Mouse (Mus musculus) neural tube, embryonic 10.5 days (tissue): ENCODE measurements around the gene Gon7.
A peak's percentile ranks its signal among the peaks of the same experiment; 100 is the strongest.

Source experiments
- DNase-seq: peaks from one replicate; pipeline ENCODE4 v3.0.0-alpha.2; 2017; ENCODE audit warnings: low spot score; ENCODE audit errors: extremely low spot score

The Gon7 gene

DNA sequence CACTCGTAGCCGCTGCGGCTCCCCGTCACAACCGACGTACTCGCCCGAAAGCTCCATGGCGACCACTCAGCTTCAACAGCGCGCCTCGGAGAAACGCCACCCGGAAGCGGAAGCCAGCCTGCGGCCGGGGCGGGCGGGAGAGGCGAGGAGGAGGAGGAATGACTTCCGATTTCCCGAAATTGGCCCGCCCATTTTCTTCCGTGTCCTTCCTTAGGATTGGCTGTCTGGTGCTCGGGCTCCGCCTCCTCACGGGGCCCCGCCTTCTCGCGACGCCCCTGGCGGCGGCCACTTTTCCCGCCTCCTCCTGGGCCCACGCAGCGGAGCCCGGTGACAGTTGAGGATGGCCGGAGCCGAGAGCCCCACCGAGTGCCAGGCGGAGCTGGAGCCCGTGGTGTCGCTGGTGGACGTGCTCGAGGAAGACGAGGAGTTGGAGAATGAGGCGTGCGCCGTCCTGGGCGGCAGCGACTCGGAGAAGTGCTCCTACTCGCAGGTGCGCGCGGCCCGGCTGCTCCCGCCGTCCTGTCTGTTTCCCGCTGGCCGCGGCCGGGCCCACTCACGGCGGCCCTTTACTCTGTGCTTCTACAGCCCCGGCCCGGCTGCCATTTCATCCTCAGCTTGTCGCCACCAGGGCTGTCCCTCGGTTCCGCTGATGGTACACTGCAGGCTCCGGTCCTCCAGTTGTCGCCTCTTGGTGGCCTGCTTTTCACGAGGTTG, at the start of gene Gon7, which contains the start of the genes Gm28051 and Ubr7:
Gene Gon7, minus strand, starts transcription at position 115 of the 714 bp plus-strand sequence.
Gene Gm28051, minus strand, starts transcription at position 77 of the 714 bp plus-strand sequence.
Gene Ubr7, plus strand, starts transcription at position 279 of the 714 bp plus-strand sequence.
- peak; percentile 98 for DNase-seq

DNA sequence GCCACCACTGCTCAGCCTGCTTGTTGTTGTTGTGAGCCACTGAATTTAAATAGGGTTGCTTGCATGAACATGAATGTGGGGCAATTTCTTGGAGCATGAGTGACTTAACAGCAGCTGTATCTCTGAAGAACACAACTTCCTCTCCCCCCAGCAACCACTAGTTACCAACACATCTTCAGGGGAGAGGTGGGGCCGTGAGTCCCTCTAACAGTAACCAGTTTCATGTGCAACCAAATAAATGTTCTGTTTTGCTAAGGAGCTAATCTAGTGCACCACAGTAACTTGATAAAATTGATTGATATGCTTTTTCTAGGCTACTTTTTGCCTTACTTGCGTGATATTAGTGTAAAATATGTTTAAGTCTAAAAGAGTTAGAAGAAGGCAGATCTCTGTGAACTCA, 41.9 kb upstream of the Gon7 start:
- DNase-seq = no peak

DNA sequence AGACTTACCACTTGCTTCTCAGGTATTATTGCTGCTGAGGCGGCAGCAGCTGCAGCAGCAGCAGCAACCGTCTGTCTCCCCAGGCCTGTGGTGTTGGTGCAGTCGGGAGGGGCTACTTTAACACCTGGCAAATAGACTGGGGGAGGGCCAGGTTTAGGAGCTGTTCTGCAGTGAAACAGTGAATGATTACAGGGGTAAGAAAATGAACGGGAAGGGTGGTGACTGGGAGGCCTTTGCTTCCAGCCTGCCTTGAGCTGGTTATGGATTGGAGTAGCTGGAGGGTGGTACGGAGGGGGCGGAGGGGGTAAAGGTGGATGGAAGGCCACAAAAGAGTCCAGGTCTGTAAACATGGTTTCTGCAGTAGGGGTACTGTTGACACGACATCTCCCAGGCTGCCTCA, 30.3 kb upstream of the Gon7 start:
- no peak for DNase-seq

DNA sequence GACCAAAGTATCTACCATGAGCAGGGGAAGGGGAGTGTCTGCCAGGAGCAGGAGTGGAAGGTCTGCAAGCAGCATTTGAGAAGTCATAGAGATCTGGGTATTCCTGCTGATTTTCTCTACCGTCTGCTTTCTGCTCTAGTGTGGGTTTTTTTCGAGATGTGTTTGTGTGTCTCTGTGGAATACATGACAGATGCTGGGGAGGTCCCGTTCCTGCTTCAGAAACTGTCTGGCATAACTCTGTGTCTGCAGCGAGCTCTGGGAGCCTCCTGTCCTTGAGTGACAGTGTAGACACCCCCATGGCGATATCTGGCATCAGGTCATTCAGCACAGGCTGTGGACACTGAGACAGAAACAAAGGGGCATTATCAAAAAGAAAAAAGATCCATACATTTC, 28.0 kb upstream of the Gon7 start:
- no peak for DNase-seq

DNA sequence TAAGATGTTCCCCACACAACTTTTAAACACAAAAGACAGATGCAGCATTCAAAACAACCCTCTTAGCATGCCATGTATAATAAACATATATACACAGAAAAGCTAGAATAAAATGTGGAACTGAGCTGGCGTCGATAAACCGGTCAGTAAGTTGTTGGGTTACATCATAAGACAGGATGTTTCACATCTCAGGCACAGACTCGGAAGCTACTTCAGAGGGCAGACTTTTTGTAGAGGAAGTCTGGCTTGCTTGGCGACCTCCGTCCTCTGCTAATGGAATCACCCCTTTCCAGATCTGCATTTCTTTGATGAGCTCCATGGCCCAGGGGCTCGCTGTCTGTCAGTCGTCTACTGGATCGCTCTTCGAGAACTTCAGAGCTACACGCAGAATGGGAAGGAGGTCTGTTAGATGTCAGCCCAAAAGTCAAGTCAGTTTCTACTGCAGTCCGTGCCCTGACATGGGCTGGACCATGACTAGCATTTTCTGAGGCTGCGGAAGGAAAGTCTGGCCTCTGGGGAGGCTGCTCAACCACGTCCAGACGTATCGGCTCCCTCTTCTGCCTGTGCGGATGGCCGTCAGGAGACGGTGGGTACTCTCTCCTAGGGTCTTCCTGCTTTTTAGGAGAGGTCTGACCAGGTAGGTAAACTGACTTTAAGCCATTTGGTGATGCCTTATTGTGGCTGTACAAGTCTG, 27.4 kb upstream of the Gon7 start:
- no peak for DNase-seq

DNA sequence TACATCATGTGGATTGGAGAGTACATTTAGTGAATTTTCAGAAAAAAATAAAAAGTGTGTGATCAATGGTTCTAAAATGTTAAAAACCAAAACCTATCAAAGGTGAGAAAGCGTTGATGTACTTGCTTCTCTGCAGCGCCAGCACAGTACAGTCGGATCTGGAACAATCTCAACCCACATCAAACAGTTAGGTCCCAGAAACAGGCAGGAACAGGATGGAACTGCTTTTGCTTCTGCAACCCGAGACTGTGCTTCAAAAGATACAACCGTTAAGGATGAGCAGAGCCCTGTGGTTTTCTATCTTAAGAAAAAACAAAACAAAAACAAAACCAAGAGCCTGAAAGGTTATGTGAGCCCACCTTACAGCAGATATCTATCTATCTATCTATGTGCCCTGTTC, 25.2 kb upstream of the Gon7 start:
- no peak for DNase-seq

DNA sequence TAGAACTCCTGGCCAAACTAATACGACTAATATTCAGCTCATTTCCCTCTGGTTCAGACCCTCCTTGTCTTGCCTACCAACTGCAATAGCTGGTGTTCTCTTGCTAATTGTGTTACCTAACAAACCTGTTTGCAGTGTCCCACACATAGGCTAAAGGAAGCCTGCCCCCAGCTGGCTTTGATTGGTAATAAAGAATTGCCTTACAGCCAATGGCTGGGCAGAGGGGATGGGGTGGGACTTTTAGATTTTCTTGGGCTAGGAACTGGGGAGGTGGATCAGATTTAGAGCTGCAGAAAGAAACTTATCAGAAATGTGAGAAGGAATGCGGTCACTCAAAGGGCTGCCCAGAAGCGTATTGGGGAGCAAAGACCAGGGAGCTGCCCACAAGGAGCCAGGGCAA, 21.8 kb upstream of the Gon7 start:
- no peak for DNase-seq

DNA sequence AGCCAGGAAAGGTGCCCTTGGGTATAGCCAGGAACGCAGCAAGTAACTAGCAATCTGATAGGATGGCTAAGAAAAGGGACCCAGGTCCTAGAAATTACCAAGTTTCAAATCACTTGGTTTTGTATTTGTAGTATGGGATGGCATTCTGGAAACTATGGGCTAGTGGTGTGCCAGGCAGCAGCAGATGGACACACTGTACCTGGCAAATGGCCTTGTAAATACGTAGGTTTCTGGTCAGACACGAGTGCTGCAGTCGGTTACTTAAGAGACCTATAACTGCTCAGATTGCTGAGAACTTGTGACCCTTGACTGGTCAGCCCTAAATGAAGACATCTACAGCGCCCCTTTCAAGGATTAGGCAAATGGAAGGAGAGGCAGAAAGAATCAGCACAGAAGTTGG, 20.5 kb upstream of the Gon7 start:
- DNase-seq = no peak

DNA sequence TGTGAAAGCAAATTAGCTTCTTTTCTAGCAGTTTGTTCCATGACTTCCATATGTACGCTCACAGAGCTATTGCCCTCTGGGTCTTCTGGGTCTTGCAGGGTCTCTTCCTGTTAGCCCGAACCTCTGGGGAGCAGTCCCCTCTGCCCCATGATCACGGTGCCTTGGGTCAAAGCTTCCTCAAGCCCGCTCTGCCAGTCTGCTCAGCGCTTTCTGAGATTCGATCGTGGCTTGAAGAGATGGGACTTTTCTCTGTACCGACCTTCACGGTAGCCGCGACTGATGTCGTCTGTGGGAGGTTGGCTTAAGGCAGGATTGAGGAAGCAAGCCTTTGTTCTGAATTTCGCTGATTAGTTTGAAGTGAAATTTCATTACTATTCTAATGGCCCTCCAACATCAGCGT, 18.4 kb upstream of the Gon7 start:
- no peak for DNase-seq

DNA sequence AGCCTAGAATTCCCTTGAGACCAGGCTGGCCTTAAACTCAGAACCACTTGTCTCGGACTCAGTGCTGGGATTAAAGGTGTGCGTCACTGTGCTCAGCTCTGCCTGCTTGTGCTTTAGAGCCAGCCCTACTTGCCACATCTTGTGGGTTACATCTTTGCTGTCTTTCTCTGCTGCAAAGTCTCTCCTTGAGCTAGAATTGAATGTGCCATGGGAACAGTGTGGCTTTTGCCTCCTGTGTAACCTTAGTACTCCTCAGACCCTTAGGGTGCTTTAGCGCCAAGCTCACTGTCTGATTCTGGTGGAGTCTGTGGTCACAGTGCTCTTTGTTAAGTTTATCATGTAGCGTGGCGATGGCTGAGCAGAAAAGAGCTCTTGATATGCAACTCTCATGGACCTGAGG, 15.1 kb upstream of the Gon7 start:
- DNase-seq = no peak

DNA sequence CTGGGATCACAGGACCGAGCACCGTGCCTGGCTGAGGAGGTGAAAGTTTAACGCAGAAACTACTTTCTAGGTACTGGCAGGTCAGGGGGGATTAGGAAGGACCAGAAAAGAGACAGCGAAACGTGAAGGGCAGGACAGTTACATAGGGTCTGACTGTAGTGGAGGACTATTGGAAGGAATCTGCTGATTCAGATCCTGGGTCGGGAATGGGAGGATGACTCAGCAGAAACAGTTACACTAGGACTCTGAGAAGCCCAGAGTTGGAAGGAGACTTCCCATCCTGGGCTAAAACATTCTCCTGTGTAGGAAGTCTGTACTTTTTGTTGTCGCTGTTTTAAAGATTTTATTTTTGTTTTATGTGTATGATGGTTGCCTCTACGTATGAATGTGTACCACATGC, 14.0 kb upstream of the Gon7 start:
- DNase-seq = no peak

DNA sequence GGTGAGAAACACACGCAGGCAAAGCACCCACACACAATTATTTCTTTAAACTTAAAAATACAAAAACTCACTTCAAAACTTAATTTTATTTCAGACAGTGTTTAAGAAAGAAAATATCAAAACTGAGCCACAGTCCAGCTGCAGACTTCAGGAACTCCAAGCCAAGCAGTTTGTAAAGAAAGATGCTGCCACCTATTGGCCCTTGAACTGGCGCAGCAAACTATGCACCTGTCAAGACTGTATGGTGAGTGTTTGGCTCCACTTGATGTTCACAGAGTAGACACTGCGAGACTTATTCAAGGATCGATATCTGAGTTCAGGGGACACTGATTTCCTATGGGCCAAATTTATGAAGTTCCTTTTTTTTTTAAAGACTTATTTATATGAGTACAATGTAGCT, 11.4 kb upstream of the Gon7 start:
- no peak for DNase-seq

DNA sequence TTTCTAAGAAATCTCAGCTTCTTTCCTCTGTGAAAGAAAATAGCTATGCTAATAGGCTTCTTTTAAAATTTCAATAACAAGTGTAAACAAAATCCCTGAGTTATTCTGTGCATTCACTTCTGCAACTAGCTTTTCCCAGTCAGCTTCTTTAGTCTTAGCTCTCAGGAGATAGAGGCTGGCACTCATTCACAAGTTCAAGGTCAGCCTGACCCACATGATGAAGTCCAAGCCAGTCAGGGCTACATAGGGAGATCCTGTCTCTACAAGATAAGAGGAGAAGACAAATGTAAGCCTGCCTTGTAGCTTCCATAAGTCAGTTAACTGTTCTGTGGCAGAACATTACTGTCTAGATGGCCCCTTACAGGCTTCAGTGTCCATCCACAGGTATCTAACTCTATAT, 6.1 kb upstream of the Gon7 start:
- DNase-seq = no peak

DNA sequence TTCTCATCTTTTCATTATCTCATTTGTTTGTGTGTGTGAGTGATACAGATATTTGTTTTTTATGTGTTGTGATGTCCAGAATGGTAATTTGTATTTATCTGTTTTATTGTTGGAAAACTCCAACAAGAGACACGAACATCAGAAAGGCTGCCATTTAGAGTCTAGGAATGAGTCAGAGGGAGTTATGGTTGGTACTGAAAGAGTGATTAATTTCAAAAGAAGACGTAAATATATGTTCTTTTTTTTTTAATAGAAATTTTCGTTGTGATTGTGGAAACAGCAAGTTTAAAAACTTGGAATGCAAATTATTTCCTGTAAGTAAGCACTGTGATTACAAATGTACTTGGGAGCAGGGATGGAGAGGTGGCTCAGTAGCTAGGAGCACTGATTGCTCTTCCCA, 4.1 kb upstream of the Gon7 start:
- DNase-seq = no peak

DNA sequence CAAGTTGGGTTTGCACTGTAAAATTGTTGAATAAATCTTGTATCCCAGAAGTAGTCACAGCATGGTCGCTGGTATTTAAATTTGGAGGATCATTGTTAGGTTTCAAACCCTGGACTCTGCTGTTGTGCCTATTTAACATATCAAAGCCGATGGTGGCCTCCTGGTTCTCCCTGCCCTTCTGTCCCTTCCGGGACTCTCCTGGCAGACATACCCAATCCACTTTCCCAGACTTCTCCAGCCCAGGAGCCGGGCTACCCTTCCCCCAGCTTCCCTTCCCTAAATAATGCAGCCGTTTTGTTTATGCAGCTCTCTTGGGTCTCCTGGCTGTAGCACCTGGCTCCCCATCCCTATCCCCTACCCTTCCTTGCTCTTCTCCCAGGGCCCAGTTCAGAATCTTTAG, 1.3 kb upstream of the Gon7 start:
- DNase-seq = no peak

DNA sequence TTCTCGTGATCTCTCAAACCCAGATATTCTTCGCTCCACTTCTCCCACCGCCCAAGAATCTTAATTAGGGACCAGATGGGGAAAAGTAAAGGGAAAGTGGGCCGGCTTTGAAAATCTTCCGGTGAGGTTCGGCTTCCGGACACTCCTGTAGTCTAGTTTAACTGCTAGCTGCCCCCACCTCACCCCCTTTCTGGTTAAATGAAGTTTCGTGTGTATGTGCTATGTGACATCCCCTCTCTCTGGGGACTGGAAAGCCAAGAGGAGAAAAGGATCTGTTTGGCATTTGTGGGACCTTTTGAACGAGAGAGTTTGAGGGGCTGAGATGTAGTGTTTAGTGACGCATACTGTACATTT, 777 bp upstream of the Gon7 start, which contains the start of gene Gm20604:
Gene Gm20604, minus strand, starts transcription at position 270 of the 354 bp plus-strand sequence.
- no peak for DNase-seq

DNA sequence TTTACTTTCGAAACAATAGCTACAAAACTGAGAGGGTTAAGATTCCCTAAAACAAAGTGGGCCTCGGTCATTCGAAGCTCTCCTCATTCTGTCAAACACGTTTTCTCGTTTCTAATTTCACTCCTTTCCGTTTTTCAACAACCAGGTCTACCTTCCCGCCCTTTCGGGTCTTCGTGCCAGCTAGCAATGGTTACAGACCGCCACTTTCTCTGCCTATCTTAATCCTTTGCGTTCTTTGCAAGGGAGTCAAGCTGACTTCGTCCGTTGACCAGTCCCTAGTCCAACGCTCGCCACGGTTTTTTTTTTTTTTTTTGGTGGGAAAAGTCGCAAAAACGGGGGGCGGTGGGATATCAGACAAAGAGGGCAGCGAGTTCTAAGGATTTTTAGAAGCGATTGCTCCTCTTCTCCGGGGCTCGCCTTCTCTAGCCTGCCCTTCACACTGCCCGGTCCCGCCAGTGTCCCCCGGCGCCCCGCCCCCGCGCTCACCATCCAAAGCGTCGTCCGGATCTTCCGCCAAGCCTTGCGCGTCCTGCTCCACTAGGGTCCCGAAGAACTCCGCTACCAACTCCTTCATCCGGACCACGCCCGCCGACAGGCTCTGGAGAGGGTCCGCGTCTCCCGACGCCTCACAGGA, 431 bp downstream of the Gon7 start:
- DNase-seq = no peak

DNA sequence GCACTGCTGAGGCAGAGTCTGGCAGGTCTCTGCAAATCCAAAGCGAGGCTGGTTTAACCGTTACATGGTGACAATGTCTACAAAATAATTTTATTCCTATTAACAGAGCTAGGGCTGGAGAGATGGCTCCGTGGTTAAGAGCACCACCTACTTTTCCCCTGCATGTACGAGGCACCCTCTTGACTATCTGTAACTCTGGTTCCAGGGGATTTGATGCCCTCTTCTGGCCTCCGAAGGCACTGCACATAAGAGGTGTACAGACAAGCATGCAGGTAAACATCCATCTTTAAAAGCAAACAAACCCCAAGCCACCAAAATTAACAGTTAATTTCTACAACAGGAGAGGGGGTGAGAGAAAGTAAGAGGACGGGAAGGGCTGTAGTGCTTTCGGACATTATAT, 1.3 kb downstream of the Gon7 start:
- no peak for DNase-seq

DNA sequence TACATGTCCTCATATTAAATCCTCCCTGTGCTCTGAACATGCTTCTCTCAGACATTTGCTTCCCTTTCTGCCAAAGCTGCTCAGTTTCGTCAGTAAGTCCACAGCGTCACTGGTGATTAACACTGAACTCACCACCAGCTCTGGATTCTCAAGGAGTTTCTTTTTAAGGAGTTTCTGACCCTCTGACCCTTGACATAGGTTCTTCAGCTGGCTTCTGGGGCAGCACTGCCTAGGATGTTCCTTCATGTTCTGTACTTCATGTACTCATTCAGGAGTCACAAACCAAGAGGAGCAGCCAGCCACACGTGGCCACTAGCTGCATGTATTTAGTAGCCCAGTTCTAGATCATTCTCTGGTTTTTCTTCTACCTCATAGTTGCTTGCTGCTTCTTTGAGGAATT, 9.3 kb downstream of the Gon7 start:
- DNase-seq = no peak

DNA sequence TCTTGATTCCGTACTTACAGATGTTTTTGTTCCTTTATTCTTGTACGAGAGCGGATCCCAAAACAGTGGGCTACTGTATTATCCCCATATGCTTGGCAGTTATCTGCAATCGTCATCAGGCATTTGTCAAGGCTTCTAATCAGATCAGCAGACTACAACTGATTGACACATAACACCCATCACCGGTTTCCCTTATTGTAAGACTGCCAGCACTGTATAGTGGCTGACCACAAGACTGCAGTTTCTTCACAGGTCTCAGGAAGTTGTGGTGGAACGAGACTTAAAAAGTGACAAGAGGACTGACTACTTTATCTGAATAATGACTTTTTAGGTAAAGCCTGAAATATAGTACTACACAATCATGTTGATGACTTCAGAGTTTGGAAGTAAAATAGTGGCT, 12.8 kb downstream of the Gon7 start:
- DNase-seq = no peak

DNA sequence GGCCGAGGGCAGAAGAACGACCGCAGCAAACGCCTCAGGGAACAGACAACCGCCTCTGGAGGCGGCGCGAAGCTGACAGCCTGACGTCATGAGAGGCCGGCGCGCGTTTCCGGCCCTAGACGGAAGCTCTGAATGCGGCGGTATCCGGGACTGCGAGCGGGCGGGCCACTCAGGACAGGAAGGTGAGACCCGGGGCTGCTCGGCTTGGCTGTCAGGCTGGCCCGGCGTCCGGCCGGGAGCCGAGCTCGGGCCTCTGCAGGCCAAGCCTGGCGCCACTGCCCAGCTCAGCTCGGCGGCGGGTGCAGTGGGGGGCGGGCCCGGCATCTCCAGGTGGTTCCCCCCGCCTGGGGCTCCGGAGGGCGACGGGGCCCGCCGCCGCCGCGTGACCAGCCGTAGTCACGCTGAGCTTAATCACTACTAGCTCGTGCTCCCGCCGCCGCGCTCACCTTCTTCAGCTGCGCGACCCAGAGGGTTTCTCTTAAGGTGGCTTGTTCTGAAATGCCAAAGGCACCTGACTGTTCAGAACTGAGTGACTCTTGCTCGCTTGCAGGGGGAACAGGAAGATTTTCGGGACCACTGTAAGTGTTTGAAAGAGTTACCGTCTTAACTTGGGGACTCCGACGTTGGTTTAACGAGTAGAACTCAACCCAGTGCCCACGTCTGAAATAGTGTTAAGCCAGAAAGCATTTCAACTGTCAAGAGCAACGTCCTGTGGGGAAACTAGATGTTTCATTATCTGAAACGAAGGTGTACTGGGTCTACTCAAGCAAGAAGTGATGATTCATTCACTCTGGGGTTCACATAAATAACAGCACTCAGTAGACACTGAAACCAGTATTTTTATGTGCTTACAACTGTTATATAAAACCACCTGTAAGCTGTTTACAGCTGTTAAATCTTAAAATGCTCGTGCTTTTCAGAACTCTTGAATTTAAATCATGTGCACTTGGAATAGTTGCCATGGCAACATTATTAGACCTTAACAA, 13.7 kb downstream of the Gon7 start, which contains the start of the genes Moap1 and Tmem251:
Gene Moap1, minus strand, starts transcription at position 73 of the 986 bp plus-strand sequence.
Gene Tmem251, plus strand, starts transcription at position 174 of the 986 bp plus-strand sequence.
- DNase-seq = peak; percentile 93
